In the genomic region with DNA sequence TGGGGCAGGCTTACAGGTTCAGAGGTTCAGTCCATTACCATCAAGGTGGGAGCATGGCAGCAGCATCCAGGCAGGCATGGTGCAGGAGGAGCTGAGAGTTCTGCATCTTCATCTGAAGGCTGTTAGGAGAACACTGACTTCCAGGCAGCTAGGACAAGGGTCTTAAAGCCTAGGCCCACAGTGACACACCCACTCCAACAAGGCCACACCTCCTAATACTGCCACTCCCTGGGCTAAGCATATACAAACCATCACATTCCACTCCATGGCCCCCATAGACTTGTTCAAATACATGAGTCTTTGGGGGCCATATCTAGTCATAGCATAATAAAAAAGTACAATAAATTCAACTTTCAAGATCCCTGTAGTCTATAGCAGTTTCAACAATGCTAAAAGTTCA, we compare ENCODE assay signal across 3 mouse cellular contexts. TPM values are rescaled to one million over a fixed set of nuclear protein-coding genes. Genes with fewer than 3 reads are reported as not detected.
"Had no signal": no experiment of that assay in that cellular context is flagged by ENCODE, and none has a peak within 500 bp of the region (broad histone marks: within the 10 kb centered on the region; RNA-seq: fewer than 3 reads in every experiment).

No protein-coding gene starts in this region.

RNA-seq across cellular contexts. Expression of a gene that starts 1.8 kb away (rescaled TPM):
- total RNA-seq: monocyte, adult 5-6 weeks had no signal

RNA-seq across cellular contexts. Expression of a gene that starts 14.4 kb away (rescaled TPM):
- total RNA-seq: monocyte, adult 5-6 weeks had no signal
- polyA plus RNA-seq: limb, embryonic 11.5 days had no signal

RNA-seq across cellular contexts. Expression of a gene that starts 22.1 kb away (rescaled TPM):
- polyA plus RNA-seq: myocyte had no signal
